Mouse (Mus musculus): ENCODE results near the gene Paip2b.
"Not testable (repeated sequence)": the region's sequence is repeated elsewhere in the genome, so short reads cannot be mapped to it uniquely, and the experiment has no call there.

Gene Paip2b

GRCm38 (mm10) chr6:83796686-83797085 lies 34.9 kb downstream of the Paip2b start:
- no peak for DNase-seq

GRCm38 (mm10) chr6:83795492-83795900 lies 36.0 kb downstream of the Paip2b start:
- no peak for DNase-seq

- DNase-seq = peak; percentile 87 to 90
Observed at GRCm38 (mm10) chr6:83794760-83795296, 36.7 kb downstream of the Paip2b start, which contains the start of gene Nagk. Gene Nagk (plus strand): TSS chr6:83794982.

- DNase-seq = no peak
Observed at GRCm38 (mm10) chr6:83791251-83791890, 40.2 kb downstream of the Paip2b start.

GRCm38 (mm10) chr6:83790533-83790932 lies 41.0 kb downstream of the Paip2b start:
- not testable (repeated sequence) for DNase-seq

- DNase-seq = no peak
Observed at GRCm38 (mm10) chr6:83788554-83788953, 43.0 kb downstream of the Paip2b start.

- DNase-seq = no peak
Observed at GRCm38 (mm10) chr6:83786426-83786825, 45.1 kb downstream of the Paip2b start.

- DNase-seq = peak; percentile 45 to 51
Observed at GRCm38 (mm10) chr6:83779026-83779425, 52.5 kb downstream of the Paip2b start.

- DNase-seq = no peak
Observed at GRCm38 (mm10) chr6:83778306-83778705, 53.2 kb downstream of the Paip2b start.

GRCm38 (mm10) chr6:83775638-83776293 lies 55.8 kb downstream of the Paip2b start, which contains the start of gene Tex261:
Gene Tex261 (minus strand): TSS chr6:83775813.
- peak; percentile 89 to 94 for DNase-seq

- peak in 1 of 2 experiments; percentile 10 for DNase-seq
Observed at GRCm38 (mm10) chr6:83774781-83775563, 56.6 kb downstream of the Paip2b start.

- no peak for DNase-seq
Observed at GRCm38 (mm10) chr6:83774126-83774525, 57.4 kb downstream of the Paip2b start.

- no peak for DNase-seq
Observed at GRCm38 (mm10) chr6:83768485-83768884, 63.1 kb downstream of the Paip2b start.

- DNase-seq = no peak
Observed at GRCm38 (mm10) chr6:83766982-83767381, 64.6 kb downstream of the Paip2b start.

GRCm38 (mm10) chr6:83762880-83763431 lies 68.6 kb downstream of the Paip2b start:
- DNase-seq = no peak

- no peak for DNase-seq
Observed at GRCm38 (mm10) chr6:83762344-83762743, 69.2 kb downstream of the Paip2b start, which contains the start of gene Ankrd53. Gene Ankrd53 (plus strand): TSS chr6:83762644.

GRCm38 (mm10) chr6:83756051-83756450 lies 75.5 kb downstream of the Paip2b start:
- DNase-seq = no peak
